Mouse (Mus musculus): ENCODE results near the gene Kcnip1. TPM values are rescaled to one million over a fixed set of nuclear protein-coding genes. Genes with fewer than 3 reads are reported as not detected.
A peak's percentile ranks its signal among the peaks of the same experiment; 100 is the strongest.

Kcnip1 gene
- polyA plus RNA-seq, 1 experiment from 2014 or later = 10.2 TPM

DNA sequence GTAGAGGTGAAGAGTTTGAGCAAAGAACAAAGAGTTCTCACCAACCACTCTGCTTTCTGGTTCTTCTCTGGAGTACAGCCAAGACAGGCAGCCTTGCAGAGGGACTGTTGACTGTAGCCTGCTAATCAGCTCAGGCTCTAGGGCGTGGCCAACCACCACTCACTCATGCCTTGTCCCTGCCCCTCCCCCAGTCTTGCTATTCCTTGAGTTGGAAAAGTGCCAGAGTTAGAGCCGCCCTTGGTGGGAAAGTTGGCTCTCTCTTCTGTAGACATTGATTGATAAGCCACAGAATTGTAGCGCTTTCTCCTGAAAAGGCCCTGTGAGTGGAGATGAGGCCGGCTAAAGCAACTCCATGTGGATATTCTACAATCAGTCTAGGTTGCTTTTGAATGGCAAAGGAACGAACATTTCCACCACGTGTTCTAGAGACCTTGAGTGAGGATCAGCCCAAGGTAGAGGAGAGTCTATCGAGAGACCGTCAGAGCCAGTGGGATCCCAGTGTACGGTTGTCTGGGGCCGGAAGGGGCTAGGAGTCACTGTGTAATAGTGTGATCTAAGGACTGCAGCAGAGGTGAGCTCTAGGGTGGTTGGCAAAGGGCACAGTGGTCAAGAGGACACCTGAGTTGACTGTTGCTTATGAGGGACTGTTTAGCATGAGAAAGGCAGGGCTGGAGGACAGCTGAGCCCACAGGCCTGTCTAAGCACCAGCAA is 119.7 kb downstream of the Kcnip1 start:
- no peak overlapping the region for H3K4me2 ChIP-seq (replicated peaks)
- H3K4me3 ChIP-seq (replicated peaks) = no peak overlapping the region
- H3K9me3 ChIP-seq = no peaks in the 10 kb centered on the region
- no peaks in the 10 kb centered on the region for H3K27me3 ChIP-seq (replicated peaks)
- H3K27ac ChIP-seq = peak overlapping the region; percentile 48; the same call in 1 of the 2 replicates
- H3K36me3 ChIP-seq = no peaks in the 10 kb centered on the region
- WGBS = 43% methylated on average over 10 of the region's 10 CpGs
- peaks cover 14% of the 10 kb centered on the region for H3K4me1 ChIP-seq (replicated peaks)
- H3K9ac ChIP-seq = no peak overlapping the region
- peak; percentile 97 for ATAC-seq

DNA sequence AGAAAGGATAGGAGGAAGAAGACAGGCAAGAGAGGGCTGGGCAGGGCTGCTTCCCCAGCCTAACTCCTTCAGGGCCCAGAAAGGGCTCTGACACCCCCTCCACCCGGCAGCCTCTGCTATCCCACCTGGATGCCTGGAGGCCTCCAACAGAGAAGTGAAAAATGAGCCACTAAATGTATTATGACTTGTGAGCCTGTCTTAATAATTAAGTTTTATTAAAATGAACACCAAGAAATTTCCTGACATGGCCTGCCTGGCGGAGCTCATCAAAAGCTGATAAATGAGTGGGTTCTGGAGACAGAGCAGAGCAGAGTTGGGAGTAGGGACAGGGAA is 120.3 kb downstream of the Kcnip1 start:
- 46% methylated on average over 2 of the region's 2 CpGs for WGBS
- peaks cover 14% of the 10 kb centered on the region for H3K4me1 ChIP-seq (replicated peaks)
- no peaks in the 10 kb centered on the region for H3K27me3 ChIP-seq (replicated peaks)
- no peak overlapping the region for H3K4me2 ChIP-seq (replicated peaks)
- no peaks in the 10 kb centered on the region for H3K36me3 ChIP-seq
- H3K4me3 ChIP-seq (replicated peaks) = no peak overlapping the region
- no peaks in the 10 kb centered on the region for H3K9me3 ChIP-seq
- peak overlapping the region; percentile 48; the same call in 1 of the 2 replicates for H3K27ac ChIP-seq
- no peak overlapping the region for H3K9ac ChIP-seq
- ATAC-seq = peak; percentile 42; the same call in 1 of the 2 replicates

DNA sequence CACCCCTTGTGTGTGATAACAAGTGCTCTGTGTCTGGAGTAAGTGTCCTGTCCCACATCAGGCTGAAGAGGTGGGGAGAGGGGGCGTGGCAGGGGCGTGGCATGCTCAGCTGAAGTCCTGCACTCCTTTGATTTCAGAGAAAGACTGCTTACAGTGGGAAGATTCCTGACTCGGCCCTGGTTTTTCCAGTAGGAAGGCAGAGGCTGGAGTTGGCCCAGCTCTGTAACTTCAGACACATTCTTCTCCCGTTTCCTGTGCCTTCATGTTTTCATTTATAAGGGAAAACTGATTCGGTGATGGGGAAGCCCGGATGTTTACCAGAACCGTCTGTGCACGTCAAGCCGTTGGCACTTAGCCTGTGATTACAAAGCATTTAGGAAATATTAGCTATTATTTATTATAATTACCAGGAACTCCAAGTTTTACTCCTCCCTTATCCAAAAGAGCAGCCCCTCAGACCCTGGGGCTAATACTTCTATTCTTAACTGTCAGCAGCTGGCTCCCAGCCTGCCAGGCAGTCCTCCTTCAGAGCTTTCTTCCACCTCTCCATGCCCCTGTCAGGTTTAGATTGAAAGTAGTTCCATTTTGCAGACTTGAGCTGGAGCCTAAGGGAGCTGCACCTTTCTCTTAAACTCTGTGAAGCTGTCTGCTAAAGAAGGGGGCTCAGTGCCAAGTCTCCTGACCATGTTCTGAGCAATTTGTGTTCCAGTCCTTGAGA is 120.8 kb downstream of the Kcnip1 start:
- ATAC-seq = peak; percentile 27; the same call in 1 of the 2 replicates
- Histone ChIP-seq H3K27me3 (replicated peaks) (no peaks in the 10 kb centered on the region), H3K27ac (peak overlapping the region; percentile 48; the same call in 1 of the 2 replicates), H3K9me3 (no peaks in the 10 kb centered on the region), H3K4me2 (replicated peaks) (no peak overlapping the region), H3K9ac (no peak overlapping the region), H3K4me3 (replicated peaks) (no peak overlapping the region), H3K4me1 (replicated peaks) (peaks cover 14% of the 10 kb centered on the region), H3K36me3 (no peaks in the 10 kb centered on the region)
- WGBS = 29% methylated on average over 9 of the region's 9 CpGs

GRCm38 (mm10) chr11:33870246-33870645 is 122.7 kb downstream of the Kcnip1 start:
- H3K9ac ChIP-seq = no peak overlapping the region
- no peak overlapping the region for H3K4me3 ChIP-seq (replicated peaks)
- H3K27ac ChIP-seq = no peak overlapping the region
- WGBS = 77% methylated on average over 2 of the region's 2 CpGs
- no peak for ATAC-seq
- no peaks in the 10 kb centered on the region for H3K36me3 ChIP-seq
- H3K27me3 ChIP-seq (replicated peaks) = no peaks in the 10 kb centered on the region
- no peaks in the 10 kb centered on the region for H3K9me3 ChIP-seq
- H3K4me2 ChIP-seq (replicated peaks) = no peak overlapping the region
- H3K4me1 ChIP-seq (replicated peaks) = peaks cover 14% of the 10 kb centered on the region

GRCm38 (mm10) chr11:33869559-33869958 is 123.4 kb downstream of the Kcnip1 start:
- Histone ChIP-seq H3K9ac (no peak overlapping the region), H3K9me3 (no peaks in the 10 kb centered on the region), H3K4me3 (replicated peaks) (no peak overlapping the region), H3K27ac (no peak overlapping the region), H3K27me3 (replicated peaks) (no peaks in the 10 kb centered on the region), H3K36me3 (no peaks in the 10 kb centered on the region), H3K4me1 (replicated peaks) (peaks cover 14% of the 10 kb centered on the region), H3K4me2 (replicated peaks) (no peak overlapping the region)
- 72% methylated on average over 3 of the region's 3 CpGs for WGBS
- ATAC-seq = no peak

DNA sequence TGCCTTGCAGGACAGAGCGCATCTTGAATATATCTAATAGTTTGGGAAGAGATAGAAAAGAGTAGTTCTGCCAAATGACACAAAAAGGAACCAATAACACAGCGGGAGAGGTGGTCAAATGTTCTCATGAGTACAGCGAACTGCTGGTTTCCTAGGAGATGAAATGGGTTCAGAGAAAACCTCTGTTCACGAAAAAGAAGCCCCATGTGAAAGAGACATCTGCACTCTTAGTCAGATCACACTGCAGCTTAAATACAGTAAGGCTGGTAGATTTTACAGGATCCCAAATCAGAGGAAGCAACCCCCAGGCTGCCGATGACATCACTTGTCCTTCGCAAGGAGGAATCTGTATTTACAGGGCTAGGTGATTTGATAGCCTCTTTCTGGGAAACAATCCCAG is 126.2 kb downstream of the Kcnip1 start:
- ATAC-seq = no peak
- Histone ChIP-seq H3K4me3 (replicated peaks) (no peak overlapping the region), H3K4me1 (replicated peaks) (no peaks in the 10 kb centered on the region)

DNA sequence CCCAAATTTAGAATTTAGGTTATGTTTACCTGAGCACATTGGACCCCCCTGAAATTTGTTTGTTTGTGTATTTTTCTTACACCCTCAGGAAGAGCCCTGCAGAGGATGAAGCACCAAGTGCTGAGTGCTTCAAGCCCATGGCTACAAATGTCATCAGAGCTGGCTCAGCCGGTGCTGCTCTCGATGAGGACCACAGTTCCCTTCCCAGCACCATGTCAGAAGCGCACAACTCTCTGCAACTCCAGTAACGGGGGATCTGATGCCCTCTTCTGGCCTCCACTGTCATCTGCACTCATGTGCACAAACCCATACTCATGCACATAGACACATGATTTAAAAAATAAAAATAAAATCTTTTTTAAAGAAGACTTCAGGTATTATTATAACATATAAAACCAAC is 128.7 kb downstream of the Kcnip1 start:
- Histone ChIP-seq H3K27ac (no peak overlapping the region), H3K36me3 (no peaks in the 10 kb centered on the region), H3K9ac (no peak overlapping the region), H3K9me3 (no peaks in the 10 kb centered on the region), H3K4me2 (replicated peaks) (no peak overlapping the region), H3K4me3 (replicated peaks) (no peak overlapping the region), H3K27me3 (replicated peaks) (no peaks in the 10 kb centered on the region), H3K4me1 (replicated peaks) (peaks cover 2% of the 10 kb centered on the region; the same call in 1 of the 2 replicates)
- 93% methylated on average over 4 of the region's 4 CpGs for WGBS
- ATAC-seq = no peak

More for the DNA sequence above, 126.2 kb downstream of the Kcnip1 start:
- Histone ChIP-seq H3K27me3 (replicated peaks) (no peaks in the 10 kb centered on the region), H3K27ac (no peak overlapping the region), H3K9ac (no peak overlapping the region), H3K9me3 (no peaks in the 10 kb centered on the region), H3K4me2 (replicated peaks) (no peak overlapping the region), H3K36me3 (no peaks in the 10 kb centered on the region)
- WGBS = 80% methylated on average over 6 of the region's 6 CpGs

GRCm38 (mm10) chr11:33861823-33862222 is 131.1 kb downstream of the Kcnip1 start:
- Histone ChIP-seq H3K27me3 (replicated peaks) (no peaks in the 10 kb centered on the region), H3K36me3 (no peaks in the 10 kb centered on the region), H3K4me3 (replicated peaks) (no peak overlapping the region), H3K4me2 (replicated peaks) (no peak overlapping the region), H3K9ac (no peak overlapping the region), H3K27ac (no peak overlapping the region), H3K9me3 (no peaks in the 10 kb centered on the region), H3K4me1 (replicated peaks) (peaks cover 2% of the 10 kb centered on the region; the same call in 1 of the 2 replicates)
- no peak for ATAC-seq

GRCm38 (mm10) chr11:33860905-33861582 is 131.9 kb downstream of the Kcnip1 start:
- Histone ChIP-seq H3K4me3 (replicated peaks) (no peak overlapping the region), H3K9ac (no peak overlapping the region), H3K36me3 (no peaks in the 10 kb centered on the region), H3K9me3 (no peaks in the 10 kb centered on the region), H3K27me3 (replicated peaks) (no peaks in the 10 kb centered on the region), H3K27ac (no peak overlapping the region), H3K4me1 (replicated peaks) (peaks cover 2% of the 10 kb centered on the region; the same call in 1 of the 2 replicates), H3K4me2 (replicated peaks) (no peak overlapping the region)
- 73% methylated on average over 4 of the region's 4 CpGs for WGBS
- no peak for ATAC-seq

- peaks cover 23% of the 10 kb centered on the region for H3K27me3 ChIP-seq (replicated peaks)
- WGBS = 46% methylated on average over 11 of the region's 11 CpGs
- ATAC-seq = peak; percentile 55; the same call in 1 of the 2 replicates
- H3K4me3 ChIP-seq (replicated peaks) = no peak overlapping the region
- H3K27ac ChIP-seq = no peak overlapping the region
- no peak overlapping the region for H3K4me2 ChIP-seq (replicated peaks)
- H3K36me3 ChIP-seq = no peaks in the 10 kb centered on the region
- no peaks in the 10 kb centered on the region for H3K9me3 ChIP-seq
- no peak overlapping the region for H3K9ac ChIP-seq
- H3K4me1 ChIP-seq (replicated peaks) = no peaks in the 10 kb centered on the region
Measured at GRCm38 (mm10) chr11:33849614-33850013, 143.3 kb downstream of the Kcnip1 start.

DNA sequence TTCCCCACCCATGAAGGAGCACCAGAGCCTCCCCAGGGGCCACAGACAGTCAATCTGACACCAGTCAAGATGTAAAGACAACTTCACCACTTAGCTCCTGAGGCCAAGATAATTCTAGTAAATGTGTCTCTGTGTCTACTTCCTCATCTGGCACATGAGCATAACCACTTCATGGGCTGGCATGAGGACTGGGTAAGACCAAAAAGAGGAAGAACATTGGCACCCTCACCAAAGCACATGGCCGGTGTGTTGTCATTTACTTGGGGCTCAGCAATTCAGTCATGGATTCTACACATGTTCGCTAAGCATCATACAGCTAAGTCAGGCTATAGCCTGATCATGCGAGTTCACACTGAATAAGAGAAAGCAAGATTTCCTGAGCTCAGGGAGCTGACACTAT is 144.3 kb downstream of the Kcnip1 start:
- Histone ChIP-seq H3K4me3 (replicated peaks) (no peak overlapping the region), H3K27ac (no peak overlapping the region), H3K36me3 (no peaks in the 10 kb centered on the region), H3K4me2 (replicated peaks) (no peak overlapping the region), H3K4me1 (replicated peaks) (no peaks in the 10 kb centered on the region), H3K9ac (no peak overlapping the region), H3K9me3 (no peaks in the 10 kb centered on the region), H3K27me3 (replicated peaks) (peaks cover 25% of the 10 kb centered on the region)
- ATAC-seq = no peak
- 93% methylated on average over 3 of the region's 3 CpGs for WGBS

DNA sequence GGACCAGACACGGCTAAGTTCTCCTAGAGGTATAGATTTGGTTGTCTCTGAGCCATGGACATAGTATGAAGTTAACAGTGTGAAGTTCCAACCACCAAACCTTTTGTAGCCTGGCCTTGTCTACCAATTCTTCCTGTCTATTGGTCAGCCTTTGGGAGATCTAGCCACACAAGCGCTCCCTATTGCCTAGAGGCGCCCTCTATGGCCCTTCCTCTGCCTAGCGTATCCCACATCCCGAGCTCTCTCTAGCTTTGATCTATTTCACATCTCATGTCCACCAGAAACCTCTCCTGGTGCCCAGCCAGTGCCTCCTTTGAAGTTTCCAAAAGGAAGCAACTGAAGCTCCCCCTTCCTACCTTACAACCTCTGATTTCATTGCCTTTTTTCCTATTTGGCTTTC is 147.0 kb downstream of the Kcnip1 start:
- no peak overlapping the region for H3K27ac ChIP-seq
- no peak for ATAC-seq
- WGBS = 55% methylated on average over 5 of the region's 5 CpGs
- H3K36me3 ChIP-seq = no peaks in the 10 kb centered on the region
- no peak overlapping the region for H3K4me2 ChIP-seq (replicated peaks)
- no peaks in the 10 kb centered on the region for H3K4me1 ChIP-seq (replicated peaks)
- H3K27me3 ChIP-seq (replicated peaks) = peaks cover 47% of the 10 kb centered on the region
- H3K4me3 ChIP-seq (replicated peaks) = no peak overlapping the region
- H3K9ac ChIP-seq = no peak overlapping the region
- H3K9me3 ChIP-seq = no peaks in the 10 kb centered on the region

Measured in intestine, embryonic 15.5 days (tissue).